Mouse (Mus musculus) kidney, embryonic 16.5 days (tissue): ENCODE data around the gene Meis1. TPM values are rescaled to one million over a fixed set of nuclear protein-coding genes. Genes with fewer than 3 reads are reported as not detected.
A peak's percentile ranks its signal among the peaks of the same experiment; 100 is the strongest.

Source experiments
- ATAC-seq: fragments of 200-750 bp; cut with Nextera tagmentation; 2 replicates; pipeline ENCODE4 v1.8.0; 2017; ENCODE audit warnings: moderate TSS enrichment; ENCODE audit not compliant: low FRiP score, low TSS enrichment
- H3K27ac ChIP-seq: fragments of 300-500 bp; sonication (generic); 2 replicates; pipeline ENCODE4 v1.5.1; 2014; ENCODE audit warnings: low read length
- H3K27me3 ChIP-seq: fragments of 300-500 bp; sonication (generic); 2 replicates; pipeline ENCODE4 v1.6.1; 2014; ENCODE audit warnings: low read length, control low read depth, mixed read lengths; ENCODE audit not compliant: insufficient read depth
- H3K36me3 ChIP-seq: fragments of 300-500 bp; sonication (generic); 2 replicates; pipeline ENCODE4 v1.6.1; 2014; ENCODE audit warnings: low read length, control low read depth, mixed read lengths; ENCODE audit not compliant: insufficient read depth
- H3K4me1 ChIP-seq: fragments of 300-500 bp; sonication (generic); 2 replicates; pipeline ENCODE4 v1.6.1; 2014; ENCODE audit warnings: low read length, control low read depth, mixed read lengths; ENCODE audit not compliant: insufficient read depth
- H3K4me2 ChIP-seq: fragments of 300-500 bp; sonication (generic); replicated peaks from 2 replicates; pipeline ENCODE4 v1.6.1; 2014; ENCODE audit warnings: low read depth, low read length
- H3K4me3 ChIP-seq: fragments of 300-500 bp; sonication (generic); 2 replicates; pipeline ENCODE4 v1.5.1; 2014; ENCODE audit warnings: mild to moderate bottlenecking, low read length
- H3K9ac ChIP-seq: fragments of 300-500 bp; sonication (generic); replicated peaks from 2 replicates; pipeline ENCODE4 v1.6.1; 2014; ENCODE audit warnings: low read length
- H3K9me3 ChIP-seq: fragments of 300-500 bp; sonication (generic); 2 replicates; pipeline ENCODE4 v1.6.1; 2016; ENCODE audit warnings: low read length, control low read depth
- WGBS: fragments of 180-500 bp; shearing (Covaris S2); extraction: QIAGEN DNeasy Blood & Tissue Kit; methylation state at CpG from one replicate; pipeline ENCODE4 v1.1.7; 2014; 5-methylcytosine and 5-hydroxymethylcytosine counted together
- polyA plus RNA-seq: library from polyadenylated mRNA; unstranded; fragments of >200 nt; fragmentation: Nextera tagmentation; extraction: Ambion mirVana; gene quantifications from 2 replicates; pipeline ENCODE4 v1.2.1, GENCODE M21; 2015

Meis1 gene
- polyA plus RNA-seq, 1 experiment from 2014 or later: 124 TPM

DNA sequence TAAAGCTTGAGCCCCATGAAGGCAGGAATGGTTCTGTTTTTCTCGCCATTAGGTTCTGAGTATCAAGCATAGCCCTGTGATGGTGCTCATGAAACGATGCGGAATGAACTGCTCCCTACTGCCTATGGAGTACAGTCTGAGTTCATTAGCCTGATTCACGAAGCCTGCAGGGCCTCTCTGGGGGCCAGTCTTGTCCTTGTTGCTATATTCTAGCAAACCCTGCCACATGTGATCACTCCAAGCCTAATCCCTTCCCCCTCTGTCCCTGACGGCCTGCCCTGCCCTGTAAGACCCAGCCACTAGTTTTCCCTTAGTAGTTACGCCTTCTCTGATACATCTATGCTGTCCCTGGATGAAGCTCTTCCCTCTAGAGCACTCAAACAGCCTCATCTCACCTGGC lies 26.0 kb downstream of the Meis1 start:
- H3K4me3 ChIP-seq: no peak overlapping the region
- no peak overlapping the region for H3K27ac ChIP-seq
- H3K9me3 ChIP-seq: peaks cover 5% of the 10 kb centered on the region; the same call in 1 of the 2 replicates
- ATAC-seq: no peak
- no peaks in the 10 kb centered on the region for H3K27me3 ChIP-seq
- no peak overlapping the region for H3K4me2 ChIP-seq
- H3K9ac ChIP-seq: no peak overlapping the region
- 75% methylated on average over 6 of the region's 6 CpGs for WGBS
- peaks cover 34% of the 10 kb centered on the region for H3K36me3 ChIP-seq
- peaks cover 11% of the 10 kb centered on the region; the same call in 1 of the 2 replicates for H3K4me1 ChIP-seq

DNA sequence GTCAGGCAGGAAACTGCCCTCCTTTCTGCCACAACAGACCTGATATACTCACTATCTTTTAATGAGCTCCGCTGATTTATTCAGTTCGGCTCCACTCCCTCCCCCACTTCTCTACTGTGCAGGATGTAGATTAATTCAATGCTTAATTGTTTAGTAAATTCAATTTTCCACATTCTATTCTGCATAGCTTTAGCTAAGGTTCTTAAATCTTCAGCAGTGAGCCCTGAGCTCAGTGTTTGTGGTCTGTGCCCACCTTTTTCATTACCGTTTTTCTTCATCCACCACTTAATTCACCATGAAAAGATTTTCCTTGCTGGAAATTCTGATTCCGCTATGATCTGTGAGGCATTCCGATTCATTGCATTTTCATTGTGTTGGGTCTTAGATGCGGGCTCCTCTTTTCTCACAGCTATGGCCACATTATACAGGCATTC lies 28.5 kb downstream of the Meis1 start:
- Histone ChIP-seq H3K4me3 (no peak overlapping the region), H3K9ac (no peak overlapping the region), H3K36me3 (peaks cover 23% of the 10 kb centered on the region), H3K27ac (no peak overlapping the region), H3K27me3 (no peaks in the 10 kb centered on the region), H3K4me1 (peaks cover 11% of the 10 kb centered on the region; the same call in 1 of the 2 replicates), H3K4me2 (no peak overlapping the region), H3K9me3 (no peaks in the 10 kb centered on the region)
- no peak for ATAC-seq
- 64% methylated on average over 6 of the region's 6 CpGs for WGBS

DNA sequence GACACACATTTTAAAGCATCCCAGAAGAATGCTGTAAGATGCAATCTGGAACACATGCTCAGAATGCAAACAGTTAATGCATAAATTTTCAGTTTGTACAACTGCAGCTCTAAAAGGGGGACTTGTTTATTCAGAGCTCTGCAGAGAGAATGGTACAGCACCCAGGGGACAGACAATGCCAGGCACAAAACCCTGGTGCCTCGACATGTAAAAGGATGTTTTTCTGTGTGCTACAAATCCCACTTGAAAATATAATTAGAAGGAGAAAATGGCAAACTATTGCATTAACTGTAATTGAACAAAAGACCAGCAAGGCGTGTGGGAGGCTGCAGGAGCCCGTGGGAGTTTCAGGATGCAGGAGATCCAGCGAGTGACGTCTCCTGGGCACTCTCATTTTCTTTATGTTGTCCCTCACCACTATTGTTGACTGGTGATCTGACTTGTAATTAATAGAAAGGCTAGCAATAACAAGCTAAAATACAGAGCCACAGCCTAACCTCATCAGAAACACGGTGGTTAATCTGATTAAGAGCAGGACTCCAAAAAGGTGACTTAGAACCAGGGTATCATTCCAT lies 29.0 kb downstream of the Meis1 start:
- peaks cover 11% of the 10 kb centered on the region; the same call in 1 of the 2 replicates for H3K4me1 ChIP-seq
- no peaks in the 10 kb centered on the region for H3K9me3 ChIP-seq
- H3K27me3 ChIP-seq: no peaks in the 10 kb centered on the region
- H3K36me3 ChIP-seq: peaks cover 18% of the 10 kb centered on the region
- WGBS: 27% methylated on average over 6 of the region's 6 CpGs
- ATAC-seq: no peak
- no peak overlapping the region for H3K27ac ChIP-seq
- H3K9ac ChIP-seq: no peak overlapping the region
- H3K4me3 ChIP-seq: no peak overlapping the region
- no peak overlapping the region for H3K4me2 ChIP-seq

DNA sequence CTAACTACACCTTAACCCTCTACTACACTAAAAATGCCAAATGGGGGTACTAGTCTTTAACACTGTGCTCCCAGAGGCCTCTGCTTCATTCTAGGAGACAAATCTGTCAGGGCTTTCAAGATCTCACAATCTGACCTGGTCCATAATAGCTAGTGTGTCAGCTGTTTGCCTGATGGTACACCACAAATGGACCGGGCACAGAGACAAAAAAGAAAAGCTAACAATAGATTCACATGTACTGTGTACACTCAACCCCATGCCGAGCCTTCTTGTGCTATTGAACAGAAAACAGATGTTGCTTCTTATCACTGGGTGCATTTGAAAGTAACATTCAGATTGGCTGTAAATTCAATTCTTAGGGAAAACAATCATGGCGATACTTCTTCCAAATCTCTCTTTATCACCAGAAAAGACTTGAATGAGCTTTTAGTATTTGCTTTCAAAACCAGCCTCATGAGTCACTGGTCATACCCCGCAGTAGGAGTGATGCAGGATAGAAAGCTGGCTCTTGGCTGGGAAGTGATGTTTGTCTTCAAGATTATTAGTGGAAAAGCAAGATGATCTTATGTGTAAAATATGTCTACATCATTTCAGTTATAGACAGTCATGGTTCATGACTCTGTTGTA lies 30.0 kb downstream of the Meis1 start:
- peaks cover 22% of the 10 kb centered on the region; the same call in 1 of the 2 replicates for H3K36me3 ChIP-seq
- no peak overlapping the region for H3K9ac ChIP-seq
- no peak overlapping the region for H3K27ac ChIP-seq
- H3K9me3 ChIP-seq: no peaks in the 10 kb centered on the region
- no peak for ATAC-seq
- H3K4me3 ChIP-seq: no peak overlapping the region
- 81% methylated on average over 4 of the region's 4 CpGs for WGBS
- no peak overlapping the region for H3K4me2 ChIP-seq
- peaks cover 13% of the 10 kb centered on the region; the same call in 1 of the 2 replicates for H3K4me1 ChIP-seq
- H3K27me3 ChIP-seq: no peaks in the 10 kb centered on the region

DNA sequence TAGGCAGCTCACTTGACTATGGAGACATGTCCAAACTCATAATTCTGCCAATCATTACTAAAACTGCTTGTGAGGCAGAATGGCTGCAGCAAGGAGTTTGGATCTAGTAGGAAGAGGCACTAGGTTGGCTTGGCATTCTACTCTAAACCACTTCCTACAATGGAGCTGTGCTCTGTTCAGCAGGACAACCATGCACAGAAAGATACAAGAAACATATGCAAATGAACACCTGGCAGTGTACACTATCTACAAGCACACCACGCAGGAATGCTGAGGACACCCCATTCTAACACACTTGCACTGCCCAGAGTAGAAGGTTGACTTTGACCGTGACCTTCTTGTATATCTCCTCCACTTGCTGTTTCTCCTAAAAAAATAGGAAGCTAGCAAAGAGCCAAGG lies 35.0 kb downstream of the Meis1 start:
- no peak overlapping the region for H3K9ac ChIP-seq
- H3K27me3 ChIP-seq: no peaks in the 10 kb centered on the region
- no peak overlapping the region for H3K4me3 ChIP-seq
- H3K4me1 ChIP-seq: peaks cover 19% of the 10 kb centered on the region
- 0 out of 2 replicates have a peak, but pooled peaks have one; percentile 6 for ATAC-seq
- peaks cover 20% of the 10 kb centered on the region; the same call in 1 of the 2 replicates for H3K36me3 ChIP-seq
- 73% methylated on average over 2 of the region's 2 CpGs for WGBS
- no peak overlapping the region for H3K27ac ChIP-seq
- no peaks in the 10 kb centered on the region for H3K9me3 ChIP-seq
- H3K4me2 ChIP-seq: no peak overlapping the region

DNA sequence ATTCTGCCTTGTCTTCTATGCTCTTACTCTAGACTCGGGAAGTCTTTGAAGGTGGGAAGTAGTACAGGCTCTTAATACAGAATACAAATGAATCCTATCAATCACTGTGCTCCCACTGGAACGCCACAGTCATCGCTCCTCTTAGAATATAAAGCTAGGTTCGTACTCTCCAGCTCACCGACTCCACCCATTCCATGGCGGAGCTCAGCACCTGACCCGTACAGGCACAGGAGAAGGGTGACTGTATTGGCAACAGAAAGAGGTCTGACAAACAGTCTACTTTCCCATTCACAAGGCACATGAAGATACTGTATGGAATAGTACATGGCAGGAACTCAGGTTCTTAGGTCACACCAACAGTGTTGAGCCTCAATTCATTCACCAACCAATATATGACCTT lies 35.5 kb downstream of the Meis1 start:
- H3K27me3 ChIP-seq: no peaks in the 10 kb centered on the region
- H3K9me3 ChIP-seq: no peaks in the 10 kb centered on the region
- peak; percentile 62; the same call in 1 of the 2 replicates for ATAC-seq
- peaks cover 15% of the 10 kb centered on the region; the same call in 1 of the 2 replicates for H3K36me3 ChIP-seq
- H3K9ac ChIP-seq: no peak overlapping the region
- no peak overlapping the region for H3K27ac ChIP-seq
- no peak overlapping the region for H3K4me3 ChIP-seq
- H3K4me2 ChIP-seq: no peak overlapping the region
- WGBS: 78% methylated on average over 7 of the region's 7 CpGs
- peaks cover 19% of the 10 kb centered on the region for H3K4me1 ChIP-seq

DNA sequence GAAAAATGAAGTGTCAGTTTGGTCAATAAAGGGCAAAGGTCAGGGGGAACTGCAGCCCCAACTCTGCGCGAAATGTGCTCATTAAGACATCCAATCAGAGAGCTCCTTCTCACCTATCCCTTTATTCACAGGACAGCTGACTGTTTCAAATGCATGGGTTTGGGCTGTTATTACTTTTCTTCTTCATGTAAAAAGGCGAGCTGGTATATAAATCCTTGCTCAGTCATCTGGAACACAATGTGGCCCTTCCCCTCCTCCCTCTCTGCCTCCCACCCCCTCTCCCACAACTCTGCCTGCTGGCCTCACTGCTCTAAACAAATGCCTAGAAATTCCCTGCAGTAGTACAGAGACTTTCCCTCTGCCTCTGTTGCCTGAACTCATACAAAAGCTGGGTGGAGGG lies 36.5 kb downstream of the Meis1 start:
- Histone ChIP-seq H3K27ac (no peak overlapping the region), H3K9me3 (no peaks in the 10 kb centered on the region), H3K4me1 (peaks cover 19% of the 10 kb centered on the region), H3K27me3 (no peaks in the 10 kb centered on the region), H3K4me2 (no peak overlapping the region), H3K9ac (no peak overlapping the region), H3K36me3 (peaks cover 13% of the 10 kb centered on the region; the same call in 1 of the 2 replicates), H3K4me3 (no peak overlapping the region)
- 37% methylated on average over 3 of the region's 3 CpGs for WGBS
- ATAC-seq: 0 out of 2 replicates have a peak, but pooled peaks have one; percentile 63

DNA sequence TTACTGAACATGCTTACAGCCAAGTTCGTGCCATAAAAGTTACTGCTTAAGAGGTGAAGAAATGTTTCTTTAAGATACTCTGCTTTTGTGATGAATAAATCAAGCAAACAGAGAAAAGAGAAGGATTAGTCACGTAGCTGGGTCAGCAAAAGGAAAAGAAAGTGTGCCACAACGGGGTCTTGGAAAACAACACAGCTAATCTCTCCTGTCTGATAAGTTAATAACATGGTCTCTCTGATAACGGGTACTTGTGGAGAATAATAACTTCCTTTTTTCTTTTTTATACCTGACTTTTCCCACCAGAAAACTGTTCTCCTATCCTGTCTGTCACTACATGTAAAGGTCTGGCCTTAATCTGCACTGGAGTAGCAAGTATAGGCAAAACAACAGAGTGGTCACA lies 37.4 kb downstream of the Meis1 start:
- no peak overlapping the region for H3K27ac ChIP-seq
- WGBS: 54% methylated on average over 4 of the region's 4 CpGs
- no peak overlapping the region for H3K4me3 ChIP-seq
- H3K36me3 ChIP-seq: peaks cover 13% of the 10 kb centered on the region; the same call in 1 of the 2 replicates
- H3K4me1 ChIP-seq: peaks cover 19% of the 10 kb centered on the region
- no peaks in the 10 kb centered on the region for H3K9me3 ChIP-seq
- H3K4me2 ChIP-seq: no peak overlapping the region
- H3K27me3 ChIP-seq: no peaks in the 10 kb centered on the region
- ATAC-seq: no peak
- H3K9ac ChIP-seq: no peak overlapping the region

DNA sequence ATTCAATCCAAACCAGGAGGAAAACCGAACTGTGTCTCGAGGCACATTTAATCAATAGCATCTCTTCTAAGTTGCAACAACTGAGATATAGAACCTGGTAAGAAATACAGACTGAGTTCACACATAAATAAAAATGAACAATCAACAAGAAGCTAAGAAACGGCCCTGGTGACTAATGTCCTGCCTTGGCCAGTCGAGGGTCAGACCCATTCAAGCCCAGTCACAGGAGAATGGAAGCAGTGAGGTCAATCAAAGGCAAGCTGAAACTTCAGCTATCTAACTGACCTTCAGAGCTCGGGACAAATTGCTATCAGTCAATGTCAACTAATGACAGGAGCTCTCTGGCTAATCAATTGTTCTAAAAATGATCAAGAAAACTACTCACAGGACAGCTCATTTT lies 38.2 kb downstream of the Meis1 start:
- Histone ChIP-seq H3K36me3 (peaks cover 5% of the 10 kb centered on the region; the same call in 1 of the 2 replicates), H3K27ac (no peak overlapping the region), H3K4me2 (no peak overlapping the region), H3K9me3 (no peaks in the 10 kb centered on the region), H3K4me1 (peaks cover 19% of the 10 kb centered on the region), H3K4me3 (no peak overlapping the region), H3K9ac (no peak overlapping the region), H3K27me3 (no peaks in the 10 kb centered on the region)
- ATAC-seq: no peak
- 58% methylated on average over 5 of the region's 5 CpGs for WGBS

DNA sequence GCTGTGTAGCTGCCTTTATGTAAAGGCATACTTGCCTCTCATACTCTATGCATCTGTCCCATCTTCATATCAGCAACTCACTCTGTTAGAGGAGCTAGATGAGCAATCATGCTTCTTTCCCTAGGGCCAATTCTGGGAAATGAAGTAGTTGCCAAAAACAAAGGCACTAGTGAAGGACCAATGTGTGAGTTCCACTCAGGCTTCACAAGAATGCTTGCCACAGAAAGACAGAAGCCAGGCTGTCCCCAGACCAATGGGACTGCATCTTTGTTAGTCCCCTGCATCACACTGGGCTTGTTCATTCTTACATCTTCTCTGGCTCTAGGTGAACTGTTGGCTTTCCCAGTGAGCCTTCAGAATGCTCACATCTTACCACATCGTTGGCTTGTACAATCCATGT lies 43.7 kb downstream of the Meis1 start:
- Histone ChIP-seq H3K4me3 (no peak overlapping the region), H3K27me3 (no peaks in the 10 kb centered on the region), H3K9ac (no peak overlapping the region), H3K4me2 (no peak overlapping the region), H3K36me3 (0 out of 2 replicates have a peak, but pooled peaks cover 7% of the 10 kb centered on the region), H3K9me3 (no peaks in the 10 kb centered on the region), H3K27ac (no peak overlapping the region), H3K4me1 (peaks cover 24% of the 10 kb centered on the region)
- no peak for ATAC-seq
- WGBS: 97% methylated on average over 1 of the region's 1 CpGs
